Mouse (Mus musculus) left cerebral cortex, postnatal 36 days (tissue): Measurements from ENCODE around the gene Kdelr1. TPM values are rescaled to one million over a fixed set of nuclear protein-coding genes. Genes with fewer than 3 reads are reported as not detected.

Experiments used
- DNase-seq, 2 experiments: peaks; one replicate each; pipeline ENCODE4 v3.0.0; 2021 to 2022; ENCODE audit warnings: low spot score in 2 of 2, mixed read lengths in 1 of 2
- intact Hi-C: fragments of 180-260 bp; cut with DNase I; formaldehyde crosslinking; loops from one replicate; pipeline ENCODE4 v1.15.1; 2025
- total RNA-seq, 2 experiments: library from RNA; stranded (reverse); gene quantifications; 2 replicates each; pipeline ENCODE4 v1.2.3; 2021

Kdelr1 gene
- total RNA-seq: 10 to 100 TPM; 71.0 to 80.0 TPM

- intact Hi-C loops: loop anchor here (2.0 to 5.0 kb wide), 2 partner anchors 65 to 136 kb away; no protein-coding TSS in a partner anchor
Observed at GRCm38 (mm10) chr7:45872624-45873023, at the start of gene Kdelr1. TSS of gene Kdelr1 (plus strand) at chr7:45872772.

GRCm38 (mm10) chr7:45824598-45824997 is 48.0 kb upstream of the Kdelr1 start, which contains the start of gene Kcnj14:
TSS of gene Kcnj14 (minus strand) at chr7:45824782.
- intact Hi-C loops: no loop called here
- no peak for DNase-seq

More at GRCm38 (mm10) chr7:45872624-45873023, at the start of gene Kdelr1:
- DNase-seq: peak; percentile 84 to 89

DNA sequence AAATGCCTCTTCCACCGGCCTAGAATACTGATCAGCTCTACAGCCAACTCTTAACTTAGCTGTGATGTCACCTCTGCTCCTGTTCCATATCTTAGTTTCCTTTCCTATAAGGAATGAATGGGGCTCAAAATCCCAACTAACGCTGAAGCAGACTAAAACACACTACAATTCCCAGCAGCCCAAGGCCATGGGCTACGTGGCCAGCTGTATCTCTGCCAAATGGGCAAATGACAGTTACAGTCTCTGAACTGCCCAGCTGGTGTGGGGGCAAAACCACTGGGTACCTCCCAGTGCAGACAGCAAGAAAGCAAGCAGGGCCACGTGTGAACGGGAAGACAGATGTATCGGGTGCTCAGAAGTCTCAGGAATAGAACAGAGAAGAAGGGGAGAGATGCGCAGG is 45.9 kb upstream of the Kdelr1 start:
- no peak for DNase-seq
- intact Hi-C loops: no loop called here

- intact Hi-C loops: no loop called here
- DNase-seq: peak; percentile 89 to 90
Observed at GRCm38 (mm10) chr7:45830427-45831127, 42.0 kb upstream of the Kdelr1 start, which contains the start of gene Grwd1. TSS of gene Grwd1 (minus strand) at chr7:45830944.

DNA sequence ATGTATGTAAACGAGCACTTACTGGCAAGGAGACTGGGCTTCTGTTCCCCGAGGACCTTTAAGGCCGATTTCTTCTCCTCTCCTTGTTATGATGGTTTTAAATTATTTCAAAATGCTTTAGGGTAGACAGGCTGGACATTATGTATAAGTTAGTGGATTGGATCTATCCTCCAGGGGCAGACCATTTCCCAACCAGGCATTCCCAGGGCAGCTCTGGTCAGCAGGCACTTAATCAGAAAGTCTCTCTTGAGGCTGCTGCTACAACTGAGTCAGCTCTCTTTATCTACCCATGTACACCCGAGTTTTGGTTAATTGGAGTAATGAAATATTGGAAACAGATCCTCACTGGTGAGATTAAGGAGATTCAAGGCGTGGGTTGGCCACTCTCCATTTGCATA is 41.4 kb upstream of the Kdelr1 start:
- intact Hi-C loops: no loop called here
- peak in 1 of 2 experiments; percentile 14 for DNase-seq

DNA sequence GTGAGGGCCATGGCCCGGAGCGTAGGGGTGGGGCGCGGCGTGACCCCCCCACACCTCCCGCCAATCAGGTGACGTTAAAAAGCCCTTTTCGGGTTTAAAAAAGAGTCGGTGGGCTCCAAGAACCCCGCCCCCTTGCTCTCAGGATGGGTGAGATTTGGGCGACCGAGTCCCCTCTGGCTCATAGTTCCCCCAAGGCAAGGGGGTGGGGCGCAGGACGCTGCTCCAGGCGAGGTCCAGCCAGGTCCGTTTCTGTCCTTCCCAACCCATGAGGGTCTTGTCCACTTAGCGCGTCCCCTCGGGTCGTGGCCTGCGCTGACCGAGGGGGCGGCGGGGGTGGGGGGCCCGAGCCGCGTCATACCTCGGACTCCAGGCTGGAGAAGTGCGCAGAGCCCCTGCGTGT is 40.1 kb upstream of the Kdelr1 start:
- intact Hi-C loops: no loop called here
- DNase-seq: no peak

DNA sequence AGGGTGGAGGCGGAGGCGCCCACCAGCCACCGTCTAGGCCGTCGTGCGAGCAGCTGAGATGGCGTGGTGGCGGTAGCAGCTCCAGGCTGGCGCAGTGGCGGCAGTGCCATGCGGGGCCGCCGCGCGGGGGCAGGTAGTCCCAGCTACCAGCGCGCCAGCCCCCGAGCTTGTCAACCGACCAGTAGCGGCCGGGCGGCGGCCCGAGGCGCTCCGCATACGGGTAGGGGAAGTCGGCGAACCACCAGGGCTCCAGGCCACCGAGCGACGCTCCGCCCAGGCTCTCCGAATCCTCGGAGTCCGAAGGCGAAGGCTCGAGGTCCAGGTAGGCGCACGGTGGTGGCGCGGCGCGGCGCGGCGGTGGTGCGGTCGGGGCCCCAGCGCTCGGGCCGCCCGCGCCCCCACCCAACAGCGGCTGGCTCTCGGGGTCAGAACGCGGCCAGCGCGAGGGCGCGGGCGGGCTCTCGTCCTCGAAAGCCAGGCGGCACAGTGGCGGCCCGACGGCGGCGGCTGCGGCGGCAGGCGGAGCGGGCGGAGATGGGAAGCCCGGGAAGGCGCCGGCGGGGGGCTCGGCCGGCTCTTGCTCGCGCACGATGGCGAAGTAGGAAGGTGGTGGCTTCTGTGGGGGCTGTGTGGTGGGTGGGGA is 39.3 kb upstream of the Kdelr1 start:
- DNase-seq: peak; percentile 46 to 63
- intact Hi-C loops: no loop called here

- intact Hi-C loops: no loop called here
- no peak for DNase-seq
Observed at GRCm38 (mm10) chr7:45833924-45834323, 38.6 kb upstream of the Kdelr1 start.

GRCm38 (mm10) chr7:45842950-45843744 is 29.4 kb upstream of the Kdelr1 start:
- DNase-seq: no peak
- intact Hi-C loops: no loop called here

- DNase-seq: no peak
- intact Hi-C loops: no loop called here
Observed at GRCm38 (mm10) chr7:45848447-45849027, 24.0 kb upstream of the Kdelr1 start.

- no peak for DNase-seq
- intact Hi-C loops: no loop called here
Observed at GRCm38 (mm10) chr7:45850661-45851060, 21.9 kb upstream of the Kdelr1 start.

- intact Hi-C loops: no loop called here
Observed at GRCm38 (mm10) chr7:45853089-45853488, 19.5 kb upstream of the Kdelr1 start.

DNA sequence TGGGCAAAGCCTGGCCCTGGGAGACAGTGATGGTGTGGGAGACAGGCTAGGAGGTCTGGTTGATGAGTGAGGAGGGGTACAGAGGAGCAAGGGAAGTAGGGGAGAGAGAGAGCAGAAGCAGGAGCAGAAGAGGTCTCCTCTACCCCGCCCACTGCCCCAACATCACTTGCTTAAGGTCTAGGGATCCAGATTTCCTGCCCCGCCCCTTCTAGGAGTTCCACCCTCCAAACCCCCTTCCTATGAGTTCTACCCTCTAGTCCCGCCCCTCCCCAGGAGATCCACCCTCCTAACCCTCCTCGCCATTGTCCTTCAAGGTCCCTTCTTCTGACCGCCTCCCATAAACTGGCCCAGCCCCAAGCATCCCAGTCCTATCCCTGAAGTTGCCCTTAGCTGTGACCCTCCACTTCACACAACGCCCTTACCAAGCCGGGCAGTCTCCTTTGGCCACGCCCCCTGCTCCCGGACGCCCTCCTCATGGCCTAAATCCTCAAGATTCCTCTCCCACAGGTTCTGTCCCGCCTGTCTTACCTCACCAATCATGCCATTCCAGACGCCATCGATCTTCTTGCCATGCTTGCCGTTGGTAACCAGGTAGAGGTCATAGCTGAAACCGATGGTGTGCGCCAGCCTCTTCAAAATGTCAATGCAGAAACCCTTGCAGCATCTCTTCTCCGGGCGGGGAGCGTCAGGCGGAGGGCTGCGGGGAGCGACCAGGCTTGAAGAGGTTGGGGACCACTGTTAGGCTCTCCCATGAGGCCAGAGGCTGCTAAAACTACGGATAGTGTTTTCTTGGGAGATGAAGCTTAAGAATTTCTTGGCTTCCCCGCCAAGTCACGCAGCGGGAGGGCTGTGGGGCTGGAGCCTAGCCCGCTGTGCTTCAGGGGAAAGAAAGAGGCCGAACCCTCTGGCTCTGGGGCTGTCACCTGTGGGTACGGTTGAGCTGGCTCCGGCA is 15.3 kb upstream of the Kdelr1 start:
- intact Hi-C loops: no loop called here
- DNase-seq: no peak

More at GRCm38 (mm10) chr7:45853089-45853488, 19.5 kb upstream of the Kdelr1 start:
- DNase-seq: no peak

GRCm38 (mm10) chr7:45859008-45859407 is 13.6 kb upstream of the Kdelr1 start:
- DNase-seq: no peak
- intact Hi-C loops: no loop called here

GRCm38 (mm10) chr7:45862804-45863203 is 9.8 kb upstream of the Kdelr1 start:
- DNase-seq: no peak
- intact Hi-C loops: no loop called here

- DNase-seq: no peak
- intact Hi-C loops: no loop called here
Observed at GRCm38 (mm10) chr7:45864435-45864834, 8.1 kb upstream of the Kdelr1 start.

DNA sequence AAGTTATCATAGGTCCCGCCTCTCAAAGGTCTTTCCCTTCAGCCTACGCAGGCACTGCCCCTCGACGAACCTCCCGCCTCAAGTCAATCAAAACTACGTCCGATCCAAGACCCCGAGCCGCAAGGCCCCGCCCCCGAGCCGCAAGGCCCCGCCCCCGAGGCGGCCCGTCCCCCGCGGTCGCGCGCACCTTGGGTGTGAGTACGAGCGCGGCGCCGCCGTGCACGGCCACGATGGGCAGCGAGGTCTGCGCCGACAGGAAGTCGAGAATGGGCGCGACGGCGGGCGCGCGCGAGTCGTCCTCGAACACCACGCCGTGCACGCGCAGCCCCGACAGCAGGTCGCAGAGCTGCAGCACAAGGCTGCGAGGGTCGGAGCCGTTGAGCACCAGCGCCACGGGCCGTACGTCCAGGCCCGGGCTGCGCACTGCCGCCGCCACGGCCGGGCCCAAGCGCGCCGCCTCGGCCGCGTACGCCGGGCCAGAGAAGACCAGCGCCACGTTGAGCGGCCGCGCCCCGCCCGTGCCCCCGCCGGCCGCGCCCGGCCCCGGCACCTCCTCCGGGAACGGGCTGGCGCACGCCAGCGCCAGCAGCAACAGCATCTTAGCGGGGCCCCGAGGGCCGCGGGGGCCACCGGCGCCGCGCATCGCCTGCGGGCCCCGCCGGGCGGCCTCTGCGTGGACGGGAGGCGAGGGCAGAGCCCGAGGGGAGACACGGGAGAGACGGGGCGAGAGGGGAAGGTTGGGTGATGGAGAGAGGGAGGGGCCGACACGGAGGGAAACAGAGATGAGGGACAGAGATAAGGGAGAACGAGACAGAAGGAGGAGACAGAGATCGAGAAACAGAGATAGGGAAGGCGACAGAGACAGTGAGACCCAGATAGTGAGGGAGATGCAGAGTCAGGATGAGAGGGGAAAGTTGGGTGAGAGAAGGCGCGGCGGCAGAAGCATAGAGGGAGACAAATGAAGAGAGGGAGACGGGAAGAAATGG is 6.4 kb upstream of the Kdelr1 start:
- DNase-seq: peak; percentile 81 to 82
- intact Hi-C loops: no loop called here

GRCm38 (mm10) chr7:45867871-45868270 is 4.7 kb upstream of the Kdelr1 start:
- DNase-seq: no peak
- intact Hi-C loops: no loop called here
